Mouse (Mus musculus): ENCODE results near the gene Dusp2.

- TF ChIP-seq CTCF (IDR thresholded peaks at IDR 0.05; ENCODE audit: low read depth) (no peak), EP300 (IDR thresholded peaks at IDR 0.05; ENCODE audit: low read depth) (no peak)
Observed at GRCm38 (mm10) chr2:127335078-127335541, 849 bp upstream of the Dusp2 start.
